Mouse (Mus musculus) limb, embryonic 11.5 days (tissue): ENCODE results near the gene Akt1. TPM values are rescaled to one million over a fixed set of nuclear protein-coding genes. Genes with fewer than 3 reads are reported as not detected.

Source experiments
- ATAC-seq: fragments of 200-750 bp; cut with Nextera tagmentation; 2 replicates; pipeline ENCODE4 v1.8.0; 2017; ENCODE audit warnings: low read depth; ENCODE audit not compliant: insufficient number of reproducible peaks, low FRiP score, low TSS enrichment
- DNase-seq: peaks from one replicate; pipeline ENCODE4 v3.0.0-alpha.2; 2015; ENCODE audit warnings: low spot score
- H3K27ac ChIP-seq: fragments of 300-500 bp; sonication (generic); replicated peaks from 2 replicates; pipeline ENCODE4 v1.5.1; 2014; ENCODE audit warnings: low read depth, mild to moderate bottlenecking, low read length
- H3K27me3 ChIP-seq: fragments of 300-500 bp; sonication (generic); 2 replicates; pipeline ENCODE4 v1.6.1; 2014; ENCODE audit warnings: mild to moderate bottlenecking, low read length, mixed read lengths; ENCODE audit not compliant: control insufficient read depth, insufficient read depth
- H3K36me3 ChIP-seq: fragments of 300-500 bp; sonication (generic); 2 replicates; pipeline ENCODE4 v1.6.1; 2014; ENCODE audit warnings: mild to moderate bottlenecking, low read length, moderate library complexity, mixed read lengths; ENCODE audit not compliant: control insufficient read depth, insufficient read depth
- H3K4me1 ChIP-seq: fragments of 300-500 bp; sonication (generic); 2 replicates; pipeline ENCODE4 v1.6.1; 2014; ENCODE audit warnings: low read length, mixed read lengths; ENCODE audit not compliant: control insufficient read depth, insufficient read depth
- H3K4me2 ChIP-seq: fragments of 300-500 bp; sonication (generic); 2 replicates; pipeline ENCODE4 v1.6.1; 2014; ENCODE audit warnings: low read depth, mild to moderate bottlenecking, moderate library complexity; ENCODE audit not compliant: severe bottlenecking
- H3K4me3 ChIP-seq: fragments of 300-500 bp; sonication (generic); 2 replicates; pipeline ENCODE4 v1.5.1; 2014; ENCODE audit warnings: low read depth, low read length
- H3K9ac ChIP-seq: fragments of 300-500 bp; sonication (generic); 2 replicates; pipeline ENCODE4 v1.6.1; 2014; ENCODE audit warnings: mild to moderate bottlenecking, low read length
- H3K9me3 ChIP-seq: fragments of 300-500 bp; sonication (generic); 2 replicates; pipeline ENCODE4 v1.6.1; 2016; ENCODE audit warnings: low read length; ENCODE audit not compliant: control insufficient read depth
- WGBS: fragments of 180-500 bp; shearing (Covaris S2); extraction: QIAGEN DNeasy Blood & Tissue Kit; methylation state at CpG from one replicate; pipeline ENCODE4 v1.1.7; 2014; 5-methylcytosine and 5-hydroxymethylcytosine counted together
- microRNA-seq: library from miRNA; unstranded; fragments of <30 nt; microRNA quantifications from one replicate; pipeline ENCODE4, GENCODE M21; 2016
- polyA plus RNA-seq: library from polyadenylated mRNA; unstranded; fragments of >200 nt; fragmentation: Nextera tagmentation; extraction: Ambion mirVana; gene quantifications from 2 replicates; pipeline ENCODE4 v1.2.1, GENCODE M21; 2014

The Akt1 gene
- polyA plus RNA-seq, 1 experiment from 2014 or later: 95.4 TPM

- H3K36me3 ChIP-seq: no peaks in the 10 kb centered on the region
- H3K27ac ChIP-seq: no peak overlapping the region
- H3K4me3 ChIP-seq: no peak overlapping the region
- ATAC-seq: no peak
- H3K9me3 ChIP-seq: no peaks in the 10 kb centered on the region
- H3K4me1 ChIP-seq: peaks cover 2% of the 10 kb centered on the region; the same call in 1 of the 2 replicates
- H3K27me3 ChIP-seq: no peaks in the 10 kb centered on the region
- no peak for DNase-seq
- no peak overlapping the region for H3K9ac ChIP-seq
- H3K4me2 ChIP-seq: no peak overlapping the region
- WGBS: 86% methylated on average over 10 of the region's 10 CpGs
Measured at GRCm38 (mm10) chr12:112609031-112609430, 65.7 kb downstream of the Akt1 start.

- ATAC-seq: no peak
- H3K4me2 ChIP-seq: no peak overlapping the region
- peaks cover 2% of the 10 kb centered on the region; the same call in 1 of the 2 replicates for H3K4me1 ChIP-seq
- no peak overlapping the region for H3K4me3 ChIP-seq
- 73% methylated on average over 6 of the region's 6 CpGs for WGBS
- H3K27ac ChIP-seq: no peak overlapping the region
- H3K9ac ChIP-seq: no peak overlapping the region
- no peaks in the 10 kb centered on the region for H3K27me3 ChIP-seq
- no peaks in the 10 kb centered on the region for H3K36me3 ChIP-seq
- DNase-seq: no peak
- H3K9me3 ChIP-seq: no peaks in the 10 kb centered on the region
Measured at GRCm38 (mm10) chr12:112606998-112607397, 67.7 kb downstream of the Akt1 start.

- DNase-seq (peak; percentile 81), ATAC-seq (no peak)
- no peak overlapping the region for H3K4me3 ChIP-seq
- no peaks in the 10 kb centered on the region for H3K27me3 ChIP-seq
- no peak overlapping the region for H3K27ac ChIP-seq
- H3K4me1 ChIP-seq: peaks cover 2% of the 10 kb centered on the region; the same call in 1 of the 2 replicates
- no peaks in the 10 kb centered on the region for H3K9me3 ChIP-seq
- H3K4me2 ChIP-seq: no peak overlapping the region
- 51% methylated on average over 6 of the region's 6 CpGs for WGBS
- H3K36me3 ChIP-seq: no peaks in the 10 kb centered on the region
- H3K9ac ChIP-seq: no peak overlapping the region
Measured at GRCm38 (mm10) chr12:112605766-112606165, 68.9 kb downstream of the Akt1 start.

GRCm38 (mm10) chr12:112604709-112605649 is 69.7 kb downstream of the Akt1 start:
- WGBS: 64% methylated on average over 20 of the region's 20 CpGs
- Histone ChIP-seq H3K36me3 (no peaks in the 10 kb centered on the region), H3K4me2 (no peak overlapping the region), H3K4me1 (peaks cover 5% of the 10 kb centered on the region; the same call in 1 of the 2 replicates), H3K9ac (no peak overlapping the region), H3K27me3 (no peaks in the 10 kb centered on the region), H3K9me3 (no peaks in the 10 kb centered on the region), H3K27ac (no peak overlapping the region), H3K4me3 (no peak overlapping the region)
- ATAC-seq (peak; percentile 25; the same call in 1 of the 2 replicates), DNase-seq (peak; percentile 62)

GRCm38 (mm10) chr12:112604022-112604421 is 70.7 kb downstream of the Akt1 start:
- Histone ChIP-seq H3K4me2 (no peak overlapping the region), H3K36me3 (no peaks in the 10 kb centered on the region), H3K4me3 (no peak overlapping the region), H3K4me1 (peaks cover 6% of the 10 kb centered on the region; the same call in 1 of the 2 replicates), H3K9ac (no peak overlapping the region), H3K9me3 (no peaks in the 10 kb centered on the region), H3K27me3 (no peaks in the 10 kb centered on the region), H3K27ac (no peak overlapping the region)
- no peak for DNase-seq
- ATAC-seq: no peak
- WGBS: 86% methylated on average over 5 of the region's 5 CpGs

Small RNA genes lying within 50 kb of the gene (microRNA-seq; reads per million reads assigned to microRNA genes)
- not detected for gene Mir6939

Other genes starting within 250 kb of the Akt1 start
- not detected in 2 replicates for gene A530016L24Rik, start 185.4 kb downstream of the Akt1 start, polyA plus RNA-seq
- gene Tmem179, start 158.1 kb downstream of the Akt1 start, polyA plus RNA-seq: 0.16 TPM in 1 of 2 replicates, not detected in the other
- 2.2 and 2.4 TPM in 2 replicates for gene Inf2, start 86.1 kb downstream of the Akt1 start, polyA plus RNA-seq
- gene Adssl1, start 54.8 kb downstream of the Akt1 start, polyA plus RNA-seq: 4.4 and 5.1 TPM in 2 replicates
- gene Siva1, start 30.2 kb downstream of the Akt1 start, polyA plus RNA-seq: 294 TPM in 2 replicates
- gene Zbtb42, start 3.9 kb upstream of the Akt1 start, polyA plus RNA-seq: 0.82 and 1.6 TPM in 2 replicates
- 9.5 and 9.6 TPM in 2 replicates for gene Cep170b, start 45.6 kb upstream of the Akt1 start, polyA plus RNA-seq
- gene Pld4, start 85.8 kb upstream of the Akt1 start, polyA plus RNA-seq: 2.8 TPM in 2 replicates
- gene Ahnak2, start 127.8 kb upstream of the Akt1 start, polyA plus RNA-seq: 0.17 and 0.40 TPM in 2 replicates
- gene Clba1, start 134.1 kb upstream of the Akt1 start, polyA plus RNA-seq: 7.0 and 7.6 TPM in 2 replicates
- 180 and 189 TPM in 2 replicates for gene Cdca4, start 154.5 kb upstream of the Akt1 start, polyA plus RNA-seq
- not detected in 2 replicates for gene Gpr132, start 193.3 kb upstream of the Akt1 start, polyA plus RNA-seq